Mouse (Mus musculus) cerebellum, postnatal 14 days (tissue): ENCODE results near the gene Smoc1.

Experiments
- DNase-seq, 2 experiments: peaks; one replicate each; pipeline ENCODE4 v3.0.0; 2021; ENCODE audit warnings: mixed read lengths in 2 of 2

The Smoc1 gene

DNA sequence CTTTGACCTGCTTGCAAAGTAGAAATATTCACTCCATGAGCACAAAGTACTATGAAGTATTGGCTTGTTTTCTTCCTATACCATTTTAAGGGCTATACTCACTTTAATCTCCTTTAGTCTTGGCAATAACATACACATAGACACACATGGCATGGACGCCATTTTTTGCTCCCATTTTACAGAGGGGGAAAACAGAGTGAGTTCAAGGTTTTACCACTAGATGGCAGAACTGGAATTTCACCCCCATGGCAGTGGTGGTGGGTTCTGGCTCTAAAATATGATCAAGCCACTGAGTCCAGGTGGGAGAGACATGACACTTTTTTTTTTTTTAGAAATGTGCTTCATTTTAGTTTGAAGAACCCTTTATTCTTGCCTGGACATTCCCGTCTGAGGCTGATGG is 1.6 kb upstream of the Smoc1 start:
- DNase-seq = peak in 1 of 2 experiments; percentile 20

DNA sequence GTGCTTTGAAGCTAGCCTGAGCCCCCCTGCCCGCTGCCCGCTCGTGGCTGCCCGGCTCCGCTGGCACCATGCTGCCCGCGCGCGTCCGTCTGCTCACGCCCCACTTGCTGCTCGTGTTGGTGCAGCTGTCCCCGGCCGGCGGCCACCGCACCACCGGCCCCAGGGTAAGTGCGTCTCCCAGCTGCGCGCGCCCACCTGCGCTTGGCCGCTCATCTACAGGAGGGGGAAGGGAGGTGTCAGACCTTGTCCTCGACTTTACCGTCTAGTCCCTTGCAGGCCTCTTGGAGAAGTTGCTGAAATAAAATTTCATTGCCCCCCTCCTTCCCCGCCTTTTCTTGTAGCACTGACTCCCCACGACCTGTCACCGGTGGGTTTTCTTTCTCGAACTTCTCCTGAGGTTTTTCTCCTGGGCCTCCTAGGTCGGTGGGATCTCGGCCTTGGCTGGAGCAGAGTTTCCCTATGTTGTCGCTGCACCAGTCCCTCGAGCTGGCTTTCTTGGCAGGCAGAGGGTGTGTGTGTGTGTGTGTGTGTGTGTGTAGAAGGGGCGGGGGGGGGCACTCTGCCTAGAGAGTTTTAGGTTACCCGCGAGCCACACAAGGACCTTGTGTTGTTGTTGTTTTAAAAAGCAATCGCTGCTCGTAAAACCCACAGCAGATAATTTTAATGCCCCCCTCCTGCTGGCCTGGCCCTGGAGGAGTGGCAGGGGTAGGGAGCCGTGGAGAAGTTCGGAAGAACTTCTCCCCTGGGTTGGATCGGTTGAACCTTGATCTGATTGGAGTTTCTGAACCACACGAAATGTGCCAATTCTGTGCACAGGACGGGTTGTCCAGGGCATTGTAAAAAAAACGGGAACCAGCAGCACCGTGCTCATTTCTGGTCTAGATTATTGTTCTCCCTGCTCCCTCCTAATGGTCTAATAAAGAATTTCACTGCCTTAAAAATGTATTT is 661 bp downstream of the Smoc1 start:
- peak; percentile 58 to 59 for DNase-seq

DNA sequence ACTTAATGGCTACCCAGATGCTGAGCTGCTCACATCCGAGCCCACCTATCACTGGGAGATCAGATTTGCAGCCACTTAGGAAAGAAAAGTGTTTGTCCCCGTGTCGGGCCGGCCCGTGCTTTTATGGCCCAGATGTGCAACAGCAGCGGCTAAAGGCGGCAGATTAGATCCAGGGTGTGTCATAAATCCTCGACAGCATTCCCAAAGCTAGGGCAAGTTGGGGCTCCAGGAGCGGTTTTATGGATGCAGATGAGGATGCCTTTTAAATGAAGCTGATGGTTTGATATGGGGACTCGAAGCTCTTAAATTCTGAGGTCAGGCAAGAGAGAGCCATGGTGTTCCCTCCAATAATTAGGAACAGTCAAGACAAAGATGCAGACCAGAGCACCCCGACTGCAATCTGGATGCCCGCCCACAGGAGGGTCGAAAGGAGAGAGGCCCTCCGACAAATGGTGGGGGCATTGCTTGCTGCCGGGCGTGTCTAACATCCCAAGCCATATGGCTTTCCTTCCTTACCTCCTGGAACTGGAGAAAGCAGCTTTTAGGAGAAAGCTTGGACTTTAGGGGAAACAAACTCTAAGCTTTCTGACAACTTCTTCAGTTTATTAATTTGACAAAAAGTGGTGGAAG is 1.8 kb downstream of the Smoc1 start:
- no peak for DNase-seq

DNA sequence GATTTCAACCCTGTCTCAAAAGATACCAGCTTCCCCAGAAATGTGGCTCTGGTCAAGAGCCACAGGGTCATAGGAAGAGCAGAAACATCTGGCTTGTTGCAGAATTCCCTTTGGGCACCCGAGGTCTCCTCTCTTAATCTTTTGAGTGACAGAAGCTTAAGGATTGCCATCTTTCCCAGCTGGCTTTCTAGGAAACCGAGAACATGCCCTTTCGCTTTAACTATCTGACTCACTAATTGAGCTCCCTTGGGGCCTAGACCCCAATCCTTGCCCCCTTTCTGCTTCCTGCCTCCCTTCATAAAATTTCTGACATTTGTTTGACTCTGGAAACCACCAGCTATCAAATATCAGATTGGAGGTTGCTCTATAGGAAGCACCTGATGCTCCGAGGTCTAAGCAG is 3.1 kb downstream of the Smoc1 start:
- DNase-seq = no peak

DNA sequence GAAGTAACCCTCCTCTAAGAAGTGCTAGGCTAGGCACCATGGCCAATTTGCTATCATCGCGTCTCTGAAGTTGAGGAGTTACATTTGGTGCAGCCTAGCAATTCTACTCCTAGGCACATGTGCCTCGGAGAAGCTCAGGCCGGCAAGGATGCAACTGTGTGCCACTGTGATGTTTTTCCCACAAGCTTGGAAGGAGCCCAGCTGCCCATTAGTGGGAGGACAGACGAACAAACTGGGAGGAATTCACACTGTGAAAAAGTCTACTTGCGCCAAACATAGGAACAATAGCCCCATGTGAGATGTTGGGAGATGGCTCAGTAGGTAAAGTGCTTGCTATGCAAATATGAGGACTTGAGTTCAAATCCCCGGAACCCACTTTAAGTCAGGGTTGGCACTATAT is 5.0 kb downstream of the Smoc1 start:
- no peak for DNase-seq

DNA sequence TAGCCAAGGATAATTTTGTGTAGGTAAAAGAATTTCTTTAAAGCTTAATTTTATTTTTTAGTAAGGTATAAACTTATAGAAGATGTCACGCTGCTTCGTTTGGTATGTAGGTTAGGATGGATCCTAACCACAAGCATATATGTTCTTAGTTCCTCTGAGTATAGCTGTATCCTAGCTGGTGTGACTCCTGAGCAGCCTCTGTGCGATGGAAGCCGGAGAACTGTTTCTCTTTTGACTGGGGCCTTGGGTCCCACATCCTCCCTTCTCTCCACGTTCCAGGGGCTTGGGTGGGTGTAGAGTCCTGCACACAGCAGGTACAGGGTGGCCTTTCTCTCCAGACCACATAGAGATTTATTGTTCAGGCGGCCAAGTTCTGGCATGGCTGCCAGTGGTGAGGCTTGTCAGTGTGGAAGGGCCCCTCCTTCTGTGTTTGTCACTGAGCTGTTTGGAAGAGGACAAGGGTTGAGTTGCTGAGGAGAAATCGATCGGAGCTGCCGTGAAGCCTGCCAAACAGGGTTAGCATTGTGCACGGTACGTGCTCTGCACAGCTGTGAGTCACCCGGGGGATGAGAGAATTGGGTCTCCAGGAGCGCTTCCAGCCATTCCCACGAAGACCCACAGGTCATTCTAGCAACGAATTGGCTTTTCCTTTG is 6.9 kb downstream of the Smoc1 start:
- no peak for DNase-seq

DNA sequence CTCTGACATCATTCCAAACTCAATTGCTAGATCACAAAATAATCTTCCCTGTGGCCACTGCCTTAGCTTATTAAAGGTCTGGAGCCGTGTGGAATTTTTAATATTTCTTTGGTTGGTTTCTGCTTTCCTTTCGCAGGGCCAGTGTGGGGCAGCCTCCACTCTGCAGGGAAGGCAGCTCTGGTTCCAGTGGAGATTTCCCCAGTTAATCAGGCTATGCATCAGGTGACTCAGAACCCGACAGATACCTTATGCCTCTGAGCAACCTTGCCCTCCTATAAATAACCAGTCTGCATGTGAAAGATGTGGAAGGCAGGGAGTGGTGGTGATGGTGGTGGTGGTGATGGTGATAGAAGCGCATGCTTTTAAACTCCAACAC is 7.4 kb downstream of the Smoc1 start:
- DNase-seq = no peak

DNA sequence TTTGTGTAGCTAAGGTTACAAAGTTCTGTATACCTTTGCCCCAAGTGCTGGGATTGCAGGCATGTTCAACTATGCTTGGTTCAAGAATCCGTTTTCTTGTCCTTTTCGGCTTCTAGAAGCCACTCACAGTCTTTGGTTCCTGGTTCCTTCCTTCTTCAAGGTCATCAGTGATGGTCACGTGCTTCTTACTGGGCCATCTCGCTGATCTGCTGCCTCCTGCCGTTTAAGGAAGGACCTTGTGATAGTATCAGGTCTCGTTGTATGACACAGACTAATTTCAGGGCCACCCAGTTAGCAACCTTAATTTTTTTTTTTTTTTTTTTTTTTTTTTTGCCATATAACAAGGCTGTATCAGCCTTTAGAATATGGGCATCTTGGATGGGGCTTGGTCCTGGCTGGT is 9.2 kb downstream of the Smoc1 start:
- DNase-seq = no peak

DNA sequence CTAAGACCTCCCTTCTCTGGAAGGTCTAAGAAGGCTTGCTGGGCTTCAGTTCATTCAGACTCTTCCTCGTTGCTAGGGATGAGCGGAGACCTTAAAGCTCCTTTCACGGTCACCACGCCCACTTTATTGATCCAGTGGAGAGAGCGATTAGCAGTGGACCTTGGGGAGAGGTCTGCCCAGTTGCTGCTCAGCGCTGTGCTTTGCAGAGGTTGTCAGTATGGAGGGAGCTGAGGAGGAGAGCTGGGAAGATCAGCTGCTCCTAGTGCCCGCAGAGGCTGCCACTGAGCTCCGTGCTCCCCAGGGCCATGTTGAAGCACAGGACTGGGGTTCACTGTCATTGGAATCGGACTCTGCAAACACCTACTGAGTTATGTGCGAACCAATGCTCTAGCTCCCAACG is 17.0 kb downstream of the Smoc1 start:
- no peak for DNase-seq

DNA sequence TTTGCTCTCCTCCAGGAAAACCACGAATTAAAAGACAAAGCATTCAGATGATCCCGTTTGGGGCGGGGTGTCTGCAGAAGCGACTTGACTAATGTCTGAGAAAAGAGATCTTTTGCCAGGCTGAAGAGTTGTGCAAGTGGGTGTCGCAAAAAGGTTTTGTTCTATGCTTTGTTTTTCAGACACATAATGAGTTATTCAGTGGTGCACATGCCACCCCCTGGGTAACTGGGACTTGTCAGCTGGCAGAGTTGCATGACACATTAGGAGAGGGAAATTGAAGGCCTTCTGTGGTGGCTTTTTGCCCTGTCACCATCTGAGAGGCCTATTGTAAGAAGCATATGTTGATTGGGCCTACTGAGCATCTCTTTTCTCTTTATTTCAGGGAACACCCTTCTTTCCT is 20.3 kb downstream of the Smoc1 start:
- DNase-seq = peak; percentile 32 to 37

DNA sequence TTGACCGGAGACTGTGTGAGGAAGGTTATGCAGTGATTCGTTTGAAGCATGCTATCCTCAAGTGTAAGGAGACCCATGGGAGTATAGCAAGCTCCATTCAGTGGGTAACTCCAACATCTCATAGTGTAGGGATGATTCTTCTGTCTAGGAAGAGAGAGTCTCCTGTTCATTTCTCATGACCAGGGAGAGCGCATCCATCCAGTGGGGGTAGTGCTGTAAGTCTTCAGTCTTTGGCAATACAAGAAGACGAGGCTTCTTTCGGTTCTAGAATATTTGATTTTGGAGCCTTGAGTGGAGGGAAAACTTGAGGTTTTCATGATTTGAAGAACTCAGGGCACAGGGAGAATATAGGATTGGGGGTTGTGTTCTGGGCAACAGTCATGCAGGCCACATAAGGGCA is 23.1 kb downstream of the Smoc1 start:
- DNase-seq = no peak

DNA sequence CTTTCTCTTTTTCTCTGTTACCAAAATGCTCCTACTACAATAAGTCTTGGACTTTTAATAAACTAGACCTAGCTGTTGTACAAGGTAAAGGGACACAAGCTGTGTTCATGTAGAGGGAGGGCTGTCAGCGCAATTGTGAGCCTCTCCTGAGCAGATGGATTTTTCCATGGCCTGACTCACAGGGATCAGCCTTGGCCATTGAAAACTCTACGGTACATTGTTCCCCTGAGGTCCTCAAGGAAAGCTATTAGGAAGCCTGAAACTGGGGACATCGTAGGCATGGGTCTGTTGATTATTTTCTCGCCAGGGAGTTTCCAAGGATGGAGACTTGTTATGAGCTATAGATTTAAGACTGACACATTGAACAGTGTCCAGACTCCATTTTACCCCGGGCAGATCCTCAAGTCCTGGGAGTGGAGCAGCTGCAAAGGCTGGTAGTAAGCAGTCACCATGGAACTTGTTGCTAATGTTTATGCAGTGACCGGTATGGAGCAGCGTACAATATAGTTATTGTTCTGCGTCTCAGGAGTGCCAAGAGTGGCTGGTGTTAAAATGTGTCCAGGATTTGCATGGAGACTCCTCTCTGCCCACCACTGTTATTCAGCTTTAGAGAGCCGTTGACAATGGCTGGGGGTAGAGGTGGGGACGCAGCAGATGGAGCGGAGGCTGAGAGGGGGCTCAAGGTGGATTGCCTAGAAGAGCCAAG is 28.5 kb downstream of the Smoc1 start:
- DNase-seq = no peak

DNA sequence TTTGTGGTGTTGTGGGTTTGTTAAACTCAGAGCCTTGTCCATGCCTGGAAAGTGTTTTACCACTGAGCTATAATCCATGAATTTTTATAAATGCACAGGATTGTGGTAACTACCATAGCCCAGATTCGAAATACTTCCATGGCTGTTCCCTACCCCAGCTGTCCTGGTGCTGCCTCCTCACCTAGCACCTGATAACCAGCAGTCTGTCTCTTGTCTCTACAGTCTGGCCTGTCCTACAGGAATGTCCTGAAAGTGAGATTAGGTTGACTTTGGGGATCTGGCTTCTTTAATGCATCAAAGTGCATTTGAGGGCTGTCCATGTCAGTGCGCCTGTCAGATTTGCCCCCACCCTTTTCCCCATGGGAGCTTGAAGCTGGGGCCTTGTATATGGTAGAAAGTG is 29.2 kb downstream of the Smoc1 start:
- no peak for DNase-seq

DNA sequence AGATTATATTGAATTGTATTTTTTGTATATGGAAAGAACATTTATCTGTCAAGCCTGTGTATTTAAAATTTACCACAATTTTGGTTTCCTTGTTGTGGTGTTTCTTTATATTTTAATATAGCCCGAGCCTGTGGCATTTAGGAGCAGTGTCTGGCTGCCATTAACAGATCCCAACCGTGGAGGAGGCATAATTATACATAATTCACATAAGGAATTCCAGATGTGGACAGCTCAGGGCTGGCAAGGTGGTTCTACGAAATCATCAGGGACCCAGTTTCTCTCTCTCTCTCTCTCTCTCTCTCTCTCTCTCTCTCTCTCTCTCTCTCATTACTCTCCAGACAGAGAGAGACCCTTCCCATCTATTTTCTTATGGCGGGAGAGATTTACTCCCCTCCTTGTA is 31.0 kb downstream of the Smoc1 start:
- DNase-seq = no peak

DNA sequence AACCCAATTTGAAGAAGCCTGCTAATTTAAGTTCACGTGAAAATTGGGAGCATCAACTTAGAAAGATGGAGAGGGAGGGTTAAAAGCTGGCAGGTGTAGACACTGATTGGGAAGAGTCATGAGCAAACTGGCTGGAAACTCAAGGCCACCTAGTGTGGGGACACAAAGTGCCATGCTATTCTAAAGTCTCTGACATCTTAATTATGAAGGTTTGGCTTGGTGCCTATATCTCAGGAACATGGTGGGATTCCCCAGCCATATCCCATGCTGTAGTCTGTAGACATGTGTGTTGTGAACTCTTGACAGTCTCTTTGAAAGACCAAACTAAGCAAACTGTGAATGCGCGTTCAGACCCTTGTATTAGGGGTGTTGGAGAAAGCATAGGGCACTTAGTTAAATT is 32.0 kb downstream of the Smoc1 start:
- DNase-seq = peak in 1 of 2 experiments; percentile 9

DNA sequence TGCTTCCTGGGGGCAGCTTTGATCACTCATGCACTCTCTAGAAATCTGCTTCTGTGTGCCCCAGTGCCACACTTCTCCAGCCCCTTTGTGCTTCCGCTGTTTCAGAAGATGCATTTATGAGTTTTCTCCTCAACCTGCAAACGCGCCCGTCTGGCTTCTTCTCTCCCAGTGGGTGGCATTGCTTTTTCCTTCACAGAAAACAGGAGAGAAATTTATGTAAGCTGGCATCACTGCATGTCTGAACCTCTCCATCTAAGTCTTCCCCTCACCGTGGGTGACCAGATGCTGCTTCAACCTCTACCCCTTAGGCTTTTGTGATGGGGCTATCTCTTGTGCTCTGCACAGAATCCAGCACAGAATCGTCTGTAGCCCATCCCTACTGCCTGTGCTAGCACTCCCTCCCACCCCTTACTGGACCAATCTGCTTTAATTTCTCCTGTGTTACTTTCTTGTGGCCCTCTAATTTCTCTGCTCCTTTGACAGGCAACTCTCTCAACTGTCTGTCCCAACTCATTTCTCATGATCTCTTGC is 35.3 kb downstream of the Smoc1 start:
- no peak for DNase-seq

DNA sequence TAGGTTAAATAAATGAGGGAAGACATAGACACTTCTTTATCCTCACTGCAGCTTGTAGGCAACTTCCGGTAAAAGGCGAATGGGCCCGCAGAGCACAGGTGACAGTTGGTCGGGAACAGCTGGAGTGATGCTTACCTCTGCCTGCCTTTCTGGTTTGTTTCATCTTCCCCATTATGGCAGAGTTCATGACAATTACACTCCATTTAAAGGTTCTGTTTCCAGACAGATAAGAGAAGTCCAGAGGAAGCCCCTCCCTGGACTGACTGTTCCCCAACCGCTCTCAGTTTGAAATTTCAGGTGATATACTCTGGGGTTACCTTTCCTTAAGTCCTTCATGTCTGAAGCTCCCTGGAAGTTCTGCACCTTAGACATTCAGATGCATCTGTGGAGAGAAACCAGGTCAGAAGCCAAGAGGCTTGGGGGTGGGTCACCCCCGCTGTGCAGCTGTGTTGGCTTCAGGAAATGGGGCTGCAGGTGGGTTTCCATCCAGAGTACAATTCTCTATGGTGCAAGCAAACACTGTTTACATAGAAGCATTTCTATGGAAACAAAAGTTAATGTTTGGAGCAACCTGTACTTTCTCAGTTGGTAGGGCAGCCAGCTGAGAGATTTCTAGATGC is 36.8 kb downstream of the Smoc1 start:
- no peak for DNase-seq

DNA sequence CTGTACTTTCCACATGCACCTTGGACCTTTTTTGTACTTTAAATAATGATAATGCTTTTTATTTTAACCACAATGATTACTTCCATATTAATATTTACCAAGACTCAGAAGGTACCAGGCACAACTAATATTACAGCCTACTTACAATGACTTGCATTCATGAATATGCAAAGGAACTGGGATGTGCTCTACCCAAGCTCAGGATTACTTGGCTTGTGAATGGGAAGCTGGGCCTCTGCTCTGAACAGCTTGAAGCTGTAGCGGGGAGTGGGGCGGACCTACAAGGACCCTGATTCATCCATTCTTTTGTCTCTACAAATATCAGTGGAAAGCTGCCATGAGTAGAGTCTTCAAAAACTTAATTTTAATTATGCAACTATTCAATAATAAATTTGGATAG is 47.5 kb downstream of the Smoc1 start:
- no peak for DNase-seq

DNA sequence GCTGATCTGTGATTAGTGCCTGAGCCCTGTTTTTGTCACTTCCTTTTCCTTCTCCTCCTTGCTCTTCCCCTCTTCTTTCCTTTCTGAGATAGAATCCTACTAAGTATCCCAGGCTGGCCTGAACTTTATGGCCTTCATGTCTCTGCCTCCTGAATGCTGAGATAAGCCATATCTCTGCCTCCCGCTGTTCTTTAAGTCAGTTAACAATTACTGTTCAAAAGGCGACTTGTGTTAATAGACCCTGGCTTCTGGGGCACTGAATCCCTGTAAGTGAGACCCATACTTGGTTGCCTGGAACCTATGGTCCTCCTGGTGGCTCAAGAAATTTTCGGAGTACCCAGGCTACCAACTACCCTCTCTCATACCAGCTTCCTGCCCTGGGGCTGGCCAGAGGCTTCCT is 48.3 kb downstream of the Smoc1 start:
- no peak for DNase-seq

DNA sequence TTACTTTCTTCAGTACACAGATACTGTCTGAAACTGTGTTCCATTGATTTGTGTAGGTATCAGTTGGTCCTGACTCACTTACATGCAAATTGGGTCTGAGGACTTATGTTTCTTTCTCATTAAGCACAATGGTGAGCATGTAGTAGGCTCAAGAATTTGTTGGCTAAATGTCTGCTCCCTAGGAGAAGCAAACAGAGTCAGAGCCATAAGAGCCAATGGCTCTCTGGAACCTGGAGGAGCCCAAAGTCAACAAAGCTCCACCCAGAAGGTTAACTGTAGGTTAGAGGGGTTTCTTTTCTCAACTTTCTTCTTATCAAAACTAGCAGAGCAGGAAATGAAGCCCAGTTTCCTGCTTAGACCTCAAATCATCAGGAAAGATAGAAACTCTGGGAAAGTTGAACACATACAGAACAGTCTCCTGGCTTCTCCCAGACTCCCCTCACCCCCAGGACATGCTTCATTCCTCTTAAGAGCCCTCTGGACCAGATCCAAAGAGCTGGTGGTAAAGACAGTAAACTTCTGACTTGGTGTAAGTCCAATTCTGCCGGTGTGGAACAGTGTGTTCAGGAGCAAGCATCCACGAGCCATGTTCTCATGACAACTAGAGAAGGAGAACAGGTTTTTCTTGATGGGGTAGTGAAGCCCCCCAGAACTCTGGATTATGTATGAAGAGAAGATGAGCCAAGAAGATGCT is 51.5 kb downstream of the Smoc1 start:
- DNase-seq = no peak

DNA sequence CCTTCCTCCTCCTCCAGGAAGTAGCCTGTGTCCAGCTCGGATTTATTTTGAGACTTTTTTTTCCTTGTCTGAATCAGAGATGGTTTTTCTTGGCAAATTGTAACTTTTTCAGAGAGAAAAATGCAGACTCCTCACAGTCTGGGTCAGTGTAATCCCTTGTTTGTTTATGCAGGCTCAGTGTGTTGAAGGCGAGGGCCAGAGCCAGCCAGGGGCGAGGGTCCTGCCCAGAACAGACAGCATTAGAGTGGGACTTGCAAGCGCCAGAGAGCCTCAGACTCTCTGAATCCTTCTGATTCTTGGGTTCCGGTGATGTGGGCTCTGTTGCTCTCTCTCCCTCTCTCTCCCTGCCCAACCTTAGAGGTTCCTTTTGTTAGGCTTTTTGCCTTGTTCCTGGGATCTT is 53.7 kb downstream of the Smoc1 start:
- no peak for DNase-seq

DNA sequence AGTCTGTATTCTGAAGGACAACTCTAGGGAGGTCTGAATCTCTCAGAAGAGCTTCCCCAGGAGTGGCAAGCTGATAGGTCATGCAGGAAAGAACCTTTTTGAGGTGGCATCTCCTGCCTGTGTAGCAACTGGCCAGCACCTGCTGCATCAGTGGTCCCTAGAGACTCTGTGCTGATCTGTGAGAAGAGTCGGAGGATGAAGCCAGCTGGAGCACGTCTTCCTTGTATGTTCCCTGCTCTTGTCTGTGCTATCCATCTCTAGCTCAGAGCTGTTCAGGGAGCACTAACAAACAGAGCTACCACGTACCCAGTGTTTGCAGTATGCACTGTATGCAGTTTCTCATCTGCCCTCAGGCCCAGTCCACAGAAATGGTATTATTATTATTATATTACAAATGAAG is 54.4 kb downstream of the Smoc1 start:
- no peak for DNase-seq
